ENCODE assay signal across 8 mouse cellular contexts in genomic region chr2:29245341-29245779, GRCm38 (mm10). TPM values are rescaled to one million over a fixed set of nuclear protein-coding genes. Genes with fewer than 3 reads are reported as not detected.
DNase-seq lines count a peak whose midpoint lies in the region; ATAC-seq lines count a peak whose summit lies in the region.

No protein-coding gene starts in this region.

- H3K27me3 ChIP-seq in kidney, embryonic 15.5 days = peaks cover 68% of the 10 kb centered on the region
- H3K27me3 ChIP-seq in neural tube, embryonic 14.5 days (ENCODE audit: control insufficient read depth, insufficient read depth, low read length) = peaks cover 10% of the 10 kb centered on the region

- DNase-seq in kidney, adult 9 months = no peak
- peak; percentile 69 for DNase-seq in ZHBTc4 (ENCODE audit: low read depth, low spot score)
- peak; percentile 55 for DNase-seq in gastrocnemius, postnatal 14 days
- DNase-seq in kidney, postnatal 14 days = peak; percentile 34
- DNase-seq in right cerebral cortex, postnatal 10 days (ENCODE audit: low spot score in 2 of 2) = no peak
- no peak for DNase-seq in frontal cortex, adult 2 months (ENCODE audit: extremely low spot score in 1 of 2, low spot score in 1 of 2)

- H3K4me2 ChIP-seq in kidney, embryonic 15.5 days = no peak overlapping the region
- H3K4me2 ChIP-seq in neural tube, embryonic 14.5 days (ENCODE audit: low read depth, low read length) = no peak overlapping the region

- no peaks in the 10 kb centered on the region for H3K9me3 ChIP-seq in kidney, embryonic 15.5 days (replicated peaks)
- H3K9me3 ChIP-seq in neural tube, embryonic 14.5 days (ENCODE audit: control insufficient read depth, low read length) = no peaks in the 10 kb centered on the region

- no peak overlapping the region for H3K27ac ChIP-seq in kidney, embryonic 15.5 days
- no peak overlapping the region for H3K27ac ChIP-seq in neural tube, embryonic 14.5 days (ENCODE audit: low read depth, low read length)

- no peak overlapping the region for H3K4me3 ChIP-seq in kidney, embryonic 15.5 days (replicated peaks)
- no peak overlapping the region for H3K4me3 ChIP-seq in neural tube, embryonic 14.5 days (ENCODE audit: low read depth, low read length)

- intact Hi-C loops in gastrocnemius, postnatal 14 days (cut with DNase I; ENCODE audit: low total_unique reads) = no loop called here

- 29% methylated on average over 10 of the region's 10 CpGs for WGBS in kidney, embryonic 15.5 days
- 14% methylated on average over 10 of the region's 10 CpGs for WGBS in neural tube, embryonic 14.5 days

- no peak overlapping the region for H3K9ac ChIP-seq in kidney, embryonic 15.5 days
- H3K9ac ChIP-seq in neural tube, embryonic 14.5 days (replicated peaks; ENCODE audit: low read depth, low read length) = no peak overlapping the region

- H3K4me1 ChIP-seq in kidney, embryonic 15.5 days = peaks cover 9% of the 10 kb centered on the region
- peaks cover 7% of the 10 kb centered on the region for H3K4me1 ChIP-seq in neural tube, embryonic 14.5 days (ENCODE audit: control insufficient read depth, insufficient read depth, low read length)

- H3K36me3 ChIP-seq in kidney, embryonic 15.5 days = no peaks in the 10 kb centered on the region
- H3K36me3 ChIP-seq in neural tube, embryonic 14.5 days (ENCODE audit: control insufficient read depth, insufficient read depth, low read length) = no peaks in the 10 kb centered on the region

- ATAC-seq in kidney, embryonic 15.5 days (replicated peaks; ENCODE audit: low FRiP score) = peak; percentile 63; the same call in 1 of the 2 replicates
- ATAC-seq in neural tube, embryonic 14.5 days (ENCODE audit: low read depth) = peak; percentile 69; the same call in 1 of the 2 replicates

RNA-seq across cellular contexts. Expression of gene Ntng2, which starts 7.4 kb away (rescaled TPM):
- polyA plus RNA-seq in kidney, embryonic 15.5 days (2015; fragmentation: Nextera tagmentation; extraction: Ambion mirVana) = 3.9 and 4.1 TPM in 2 replicates
- total RNA-seq in gastrocnemius, postnatal 14 days (2021) = 10 to 100 TPM; 24.2 to 28.2 TPM
- polyA plus RNA-seq in neural tube, embryonic 14.5 days (2014; fragmentation: Nextera tagmentation; extraction: Ambion mirVana) = 1.3 and 1.8 TPM in 2 replicates
- 47.4 and 50.5 TPM in 2 replicates for polyA plus RNA-seq in frontal cortex, adult 2 months (2012; rRNA removed)

Comparison
In these comparisons a context has a peak if more than half of its experiments do, and no peak if none do; other contexts are left out.
1. DNase-seq: peak in ZHBTc4 (single experiment), gastrocnemius, postnatal 14 days (single experiment) and kidney, postnatal 14 days (single experiment); none in kidney, adult 9 months (single experiment), right cerebral cortex, postnatal 10 days (0 of 2) and frontal cortex, adult 2 months (0 of 2).